Mouse (Mus musculus): Measurements from ENCODE around the gene Ubxn10. TPM values are rescaled to one million over a fixed set of nuclear protein-coding genes. Genes with fewer than 3 reads are reported as not detected.

Gene Ubxn10
- polyA plus RNA-seq, 1 experiment: 2.0 TPM

DNA sequence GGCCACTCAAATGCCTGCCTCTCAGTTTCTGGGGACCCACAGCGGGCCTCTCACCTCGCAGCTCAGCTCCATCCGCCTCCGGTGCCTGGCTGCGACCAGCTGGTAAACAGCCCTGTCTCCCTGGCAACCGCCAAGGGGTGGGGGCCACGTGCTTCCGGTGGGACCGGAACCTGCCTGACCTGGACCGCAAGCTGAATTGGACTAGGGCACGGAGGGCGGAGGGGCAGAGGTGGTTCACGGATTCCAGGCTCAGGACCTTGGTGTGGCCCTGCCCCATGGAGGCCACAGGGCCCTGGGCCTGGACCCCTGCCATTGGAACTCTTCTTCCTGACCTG is 11.9 kb downstream of the Ubxn10 start:
- H3K27ac ChIP-seq (ENCODE audit: control insufficient read depth, insufficient read depth, low read length): no peak overlapping the region
- WGBS: 5% methylated on average over 13 of the region's 13 CpGs
- peaks cover 2% of the 10 kb centered on the region; the same call in 1 of the 2 replicates for H3K27me3 ChIP-seq (ENCODE audit: control insufficient read depth, insufficient read depth, low read length)
- peaks cover 20% of the 10 kb centered on the region for H3K4me1 ChIP-seq (replicated peaks; ENCODE audit: control insufficient read depth, insufficient read depth, low read length)
- DNase-seq: peak; percentile 85
- H3K36me3 ChIP-seq (ENCODE audit: control insufficient read depth, insufficient read depth, low read length): no peaks in the 10 kb centered on the region
- no peak overlapping the region for H3K4me3 ChIP-seq (ENCODE audit: control insufficient read depth, insufficient read depth, low read length)
- TF ChIP-seq POLR2A (IDR thresholded peaks at IDR 0.05; ENCODE audit: control insufficient read depth, extremely low read depth, insufficient read depth, low read length, poor library complexity) (no peak), CTCF (IDR thresholded peaks at IDR 0.05; ENCODE audit: borderline replicate concordance, control insufficient read depth, extremely low read depth, insufficient read depth, low read length, poor library complexity) (no peak)

DNA sequence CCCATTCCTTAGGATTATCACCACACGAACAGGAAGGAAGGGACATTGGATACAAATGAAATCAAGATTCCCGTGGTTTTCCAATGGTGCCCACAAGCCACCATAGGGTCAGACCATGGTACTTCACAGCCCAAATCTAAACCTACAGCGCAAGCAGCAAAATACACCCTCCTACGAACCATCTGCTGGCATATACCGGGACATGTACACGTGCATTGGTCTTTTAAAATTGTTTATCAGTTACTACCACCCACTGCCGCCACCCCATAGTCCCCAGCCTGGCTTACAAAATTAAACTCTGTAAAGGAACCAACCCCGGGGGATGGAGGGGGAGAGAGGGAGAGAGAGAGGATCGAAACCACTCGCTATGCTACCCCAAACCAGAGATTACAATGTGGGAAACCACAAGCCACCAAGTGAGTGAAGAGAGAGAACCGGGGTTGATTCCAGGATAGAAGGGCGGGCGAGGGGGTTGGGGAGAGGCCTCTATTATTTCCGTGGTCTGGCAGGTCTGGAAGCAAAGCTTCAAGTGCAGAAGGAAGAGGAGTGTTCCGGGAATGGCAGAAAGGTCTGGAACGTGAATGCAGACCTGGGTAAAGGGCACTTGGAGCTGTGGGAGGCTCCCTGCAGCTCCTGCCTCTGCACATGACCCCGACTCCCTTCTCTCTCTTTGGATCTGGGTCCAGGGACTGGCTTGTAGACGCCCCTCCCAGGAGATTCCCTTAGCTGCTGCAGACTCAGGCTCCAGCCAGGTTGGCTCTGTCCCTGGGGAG is 12.4 kb downstream of the Ubxn10 start, which contains the start of gene Pla2g2c:
Gene Pla2g2c (plus strand): TSS at position 439 of the 773 bp plus-strand sequence.
- TF ChIP-seq POLR2A (IDR thresholded peaks at IDR 0.05; ENCODE audit: control insufficient read depth, extremely low read depth, insufficient read depth, low read length, poor library complexity) (no peak), CTCF (IDR thresholded peaks at IDR 0.05; ENCODE audit: borderline replicate concordance, control insufficient read depth, extremely low read depth, insufficient read depth, low read length, poor library complexity) (no peak)
- DNase-seq: no peak
- peaks cover 2% of the 10 kb centered on the region; the same call in 1 of the 2 replicates for H3K27me3 ChIP-seq (ENCODE audit: control insufficient read depth, insufficient read depth, low read length)
- H3K4me3 ChIP-seq (ENCODE audit: control insufficient read depth, insufficient read depth, low read length): no peak within 1 kb of the TSS
- H3K27ac ChIP-seq (ENCODE audit: control insufficient read depth, insufficient read depth, low read length): peak within 1 kb of the TSS; percentile 26; the same call in 1 of the 2 replicates
- peaks cover 20% of the 10 kb centered on the region for H3K4me1 ChIP-seq (replicated peaks; ENCODE audit: control insufficient read depth, insufficient read depth, low read length)
- no peaks in the 10 kb centered on the region for H3K36me3 ChIP-seq (ENCODE audit: control insufficient read depth, insufficient read depth, low read length)
- WGBS: 11% methylated on average over 18 of the region's 18 CpGs

DNA sequence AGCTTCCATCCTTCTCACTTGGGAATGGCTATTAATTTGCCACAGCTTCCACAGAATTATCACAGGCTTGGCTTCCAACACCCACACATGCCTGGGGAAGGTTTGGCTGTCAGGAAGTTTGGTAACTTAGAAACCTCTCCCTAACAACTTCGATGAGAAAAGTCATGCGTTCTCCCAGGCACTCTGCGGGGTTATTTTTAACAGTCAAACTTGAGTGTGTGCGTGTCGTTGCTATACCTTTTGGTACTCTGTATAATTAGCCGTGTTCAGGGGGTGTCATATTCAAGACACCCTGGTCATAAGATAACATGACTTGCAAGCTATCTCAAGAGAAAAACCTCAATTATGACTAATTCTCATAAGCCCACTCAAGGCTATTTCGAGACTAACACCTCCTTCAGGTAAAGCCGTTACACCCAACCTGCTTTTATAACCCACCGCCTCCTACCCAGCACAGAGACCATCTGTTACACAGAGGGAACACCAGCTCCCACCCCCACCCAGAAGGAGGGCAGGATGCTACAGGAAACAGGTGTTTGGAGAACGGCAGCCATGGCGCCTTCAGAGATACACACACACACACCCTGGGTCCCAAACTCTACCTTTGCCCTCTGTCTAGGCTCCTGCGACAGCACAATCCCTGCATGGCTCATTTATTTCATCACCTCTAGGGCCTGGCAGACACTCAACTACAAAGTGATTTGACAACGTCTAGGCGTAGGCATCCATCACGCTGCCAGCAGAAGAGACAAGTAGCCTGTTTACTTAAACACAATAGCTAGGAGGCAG is 13.3 kb downstream of the Ubxn10 start:
- WGBS: 37% methylated on average over 15 of the region's 15 CpGs
- Histone ChIP-seq H3K4me3 (ENCODE audit: control insufficient read depth, insufficient read depth, low read length) (no peak overlapping the region), H3K27ac (ENCODE audit: control insufficient read depth, insufficient read depth, low read length) (peak overlapping the region; percentile 35; the same call in 1 of the 2 replicates), H3K27me3 (ENCODE audit: control insufficient read depth, insufficient read depth, low read length) (peaks cover 2% of the 10 kb centered on the region; the same call in 1 of the 2 replicates), H3K36me3 (ENCODE audit: control insufficient read depth, insufficient read depth, low read length) (no peaks in the 10 kb centered on the region), H3K4me1 (replicated peaks; ENCODE audit: control insufficient read depth, insufficient read depth, low read length) (peaks cover 20% of the 10 kb centered on the region)
- TF ChIP-seq CTCF (IDR thresholded peaks at IDR 0.05; ENCODE audit: borderline replicate concordance, control insufficient read depth, extremely low read depth, insufficient read depth, low read length, poor library complexity) (no peak), POLR2A (IDR thresholded peaks at IDR 0.05; ENCODE audit: control insufficient read depth, extremely low read depth, insufficient read depth, low read length, poor library complexity) (no peak)
- DNase-seq: peak; percentile 64

- TF ChIP-seq POLR2A (IDR thresholded peaks at IDR 0.05; ENCODE audit: control insufficient read depth, extremely low read depth, insufficient read depth, low read length, poor library complexity) (no peak), CTCF (IDR thresholded peaks at IDR 0.05; ENCODE audit: borderline replicate concordance, control insufficient read depth, extremely low read depth, insufficient read depth, low read length, poor library complexity) (no peak)
- WGBS: 86% methylated on average over 5 of the region's 5 CpGs
- no peaks in the 10 kb centered on the region for H3K27me3 ChIP-seq (ENCODE audit: control insufficient read depth, insufficient read depth, low read length)
These were observed 17.7 kb downstream of the Ubxn10 start for GRCm38 (mm10) chr4:138719264-138719596.

GRCm38 (mm10) chr4:138718586-138719263 is 18.2 kb downstream of the Ubxn10 start:
- no peaks in the 10 kb centered on the region for H3K36me3 ChIP-seq (ENCODE audit: control insufficient read depth, insufficient read depth, low read length)
- H3K4me3 ChIP-seq (ENCODE audit: control insufficient read depth, insufficient read depth, low read length): no peak overlapping the region
- no peak overlapping the region for H3K27ac ChIP-seq (ENCODE audit: control insufficient read depth, insufficient read depth, low read length)
- peaks cover 5% of the 10 kb centered on the region for H3K4me1 ChIP-seq (replicated peaks; ENCODE audit: control insufficient read depth, insufficient read depth, low read length)
- 77% methylated on average over 5 of the region's 5 CpGs for WGBS
- no peak for DNase-seq
- TF ChIP-seq CTCF (IDR thresholded peaks at IDR 0.05; ENCODE audit: borderline replicate concordance, control insufficient read depth, extremely low read depth, insufficient read depth, low read length, poor library complexity) (no peak), POLR2A (IDR thresholded peaks at IDR 0.05; ENCODE audit: control insufficient read depth, extremely low read depth, insufficient read depth, low read length, poor library complexity) (no peak)
- H3K27me3 ChIP-seq (ENCODE audit: control insufficient read depth, insufficient read depth, low read length): no peaks in the 10 kb centered on the region

More at GRCm38 (mm10) chr4:138719264-138719596, 17.7 kb downstream of the Ubxn10 start:
- Histone ChIP-seq H3K36me3 (ENCODE audit: control insufficient read depth, insufficient read depth, low read length) (no peaks in the 10 kb centered on the region), H3K4me1 (replicated peaks; ENCODE audit: control insufficient read depth, insufficient read depth, low read length) (peaks cover 8% of the 10 kb centered on the region), H3K4me3 (ENCODE audit: control insufficient read depth, insufficient read depth, low read length) (no peak overlapping the region), H3K27ac (ENCODE audit: control insufficient read depth, insufficient read depth, low read length) (no peak overlapping the region)
- DNase-seq: no peak

- 87% methylated on average over 9 of the region's 9 CpGs for WGBS
- Histone ChIP-seq H3K27ac (ENCODE audit: control insufficient read depth, insufficient read depth, low read length) (no peak overlapping the region), H3K4me3 (ENCODE audit: control insufficient read depth, insufficient read depth, low read length) (no peak overlapping the region), H3K27me3 (ENCODE audit: control insufficient read depth, insufficient read depth, low read length) (no peaks in the 10 kb centered on the region), H3K36me3 (ENCODE audit: control insufficient read depth, insufficient read depth, low read length) (no peaks in the 10 kb centered on the region), H3K4me1 (replicated peaks; ENCODE audit: control insufficient read depth, insufficient read depth, low read length) (no peaks in the 10 kb centered on the region)
- no peak for DNase-seq
- TF ChIP-seq POLR2A (IDR thresholded peaks at IDR 0.05; ENCODE audit: control insufficient read depth, extremely low read depth, insufficient read depth, low read length, poor library complexity) (no peak), CTCF (IDR thresholded peaks at IDR 0.05; ENCODE audit: borderline replicate concordance, control insufficient read depth, extremely low read depth, insufficient read depth, low read length, poor library complexity) (no peak)
These were observed 20.3 kb downstream of the Ubxn10 start for GRCm38 (mm10) chr4:138716697-138717096.

Data from thymus, adult 2 months (tissue).